In genomic region chr6:34471434-34472110, GRCm38 (mm10) we compare ENCODE assay signal across 16 mouse cellular contexts. TPM values are rescaled to one million over a fixed set of nuclear protein-coding genes. Genes with fewer than 3 reads are reported as not detected.
DNase-seq lines count a peak whose midpoint lies in the region; ATAC-seq and TF ChIP-seq lines count a peak whose summit lies in the region.
"Had no signal": no experiment of that assay in that cellular context is flagged by ENCODE, and none has a peak within 500 bp of the region (broad histone marks: within the 10 kb centered on the region; RNA-seq: fewer than 3 reads in every experiment).

No protein-coding gene starts in this region.

- 59% methylated on average over 12 of the region's 12 CpGs for WGBS in heart, embryonic 10.5 days
- WGBS in bone marrow, adult 2 months: 54% methylated on average over 12 of the region's 12 CpGs

- peak; percentile 92 for DNase-seq in heart, embryonic 10.5 days (ENCODE audit: low spot score)
- DNase-seq in heart, postnatal 14 days: no peak
- peak; percentile 88 for DNase-seq in liver
- no peak for DNase-seq in frontal cortex, postnatal 14 days (ENCODE audit: low spot score in 2 of 2)
- no peak for DNase-seq in left cerebral cortex, postnatal 10 days (ENCODE audit: extremely low spot score in 1 of 2, low spot score in 2 of 2)
- no peak for DNase-seq in layer of hippocampus, adult 8-10 months (ENCODE audit: low spot score in 2 of 2)
- DNase-seq: adrenal gland, adult 8-10 months; layer of hippocampus, adult 9-11 months; lung, postnatal 4 days; midbrain, embryonic 14.5 days; thymus, adult 2 months had no signal

- no peak for TF ChIP-seq POLR2A in bone marrow, adult 2 months (IDR thresholded peaks at IDR 0.05; ENCODE audit: borderline replicate concordance, control insufficient read depth, low read depth, low read length)

- H3K27ac ChIP-seq in heart, embryonic 10.5 days: peak overlapping the region; percentile 67
- peak overlapping the region; percentile 83 for H3K27ac ChIP-seq in bone marrow, adult 2 months (ENCODE audit: control insufficient read depth, insufficient read depth, low read depth, low read length, poor library complexity)
- H3K27ac ChIP-seq: limb, embryonic 13.5 days had no signal

- no peak overlapping the region for H3K4me3 ChIP-seq in heart, embryonic 10.5 days
- H3K4me3 ChIP-seq in bone marrow, adult 2 months (replicated peaks; ENCODE audit: control insufficient read depth, low read depth, low read length): no peak overlapping the region
- H3K4me3 ChIP-seq: limb, embryonic 13.5 days had no signal

- ATAC-seq in megakaryocyte-erythroid progenitor cell, adult 5-6 weeks (replicated peaks; ENCODE audit: low FRiP score, low TSS enrichment, poor library complexity, severe bottlenecking): peak; percentile 64

- no peaks in the 10 kb centered on the region for H3K9me3 ChIP-seq in heart, embryonic 10.5 days
- H3K9me3 ChIP-seq: limb, embryonic 13.5 days had no signal

- no peaks in the 10 kb centered on the region for H3K27me3 ChIP-seq in heart, embryonic 10.5 days (ENCODE audit: insufficient read depth, poor library complexity, severe bottlenecking)
- H3K27me3 ChIP-seq: limb, embryonic 13.5 days had no signal

- peaks cover 6% of the 10 kb centered on the region for H3K4me1 ChIP-seq in heart, embryonic 10.5 days
- no peaks in the 10 kb centered on the region; the same call in 1 of the 2 replicates for H3K4me1 ChIP-seq in bone marrow, adult 2 months (ENCODE audit: control insufficient read depth, insufficient read depth, low read length)

- intact Hi-C loops in heart, postnatal 14 days (cut with DNase I): no loop called here
- intact Hi-C loops in left cerebral cortex, postnatal 10 days (cut with DNase I): no loop called here

- no peak for TF ChIP-seq CTCF in bone marrow, adult 2 months (IDR thresholded peaks at IDR 0.05; ENCODE audit: control insufficient read depth, insufficient read depth, low read length)

- no peaks in the 10 kb centered on the region for H3K36me3 ChIP-seq in heart, embryonic 10.5 days
- H3K36me3 ChIP-seq: limb, embryonic 13.5 days had no signal

RNA-seq across cellular contexts. Expression of gene Bpgm, which starts 4.4 kb away (rescaled TPM):
- 54.3 and 59.3 TPM in 2 replicates for polyA plus RNA-seq in heart, embryonic 10.5 days (2016; fragmentation: Nextera tagmentation; extraction: Ambion mirVana)
- 100 to 1,000 TPM; 122 to 139 TPM for total RNA-seq in heart, postnatal 14 days (2021)
- polyA plus RNA-seq in bone marrow, adult 2 months (2011; ENCODE audit: insufficient read depth, insufficient read length, low replicate concordance, missing spikeins): 201 and 347 TPM in 2 replicates
- 9.2 and 21.2 TPM in 2 replicates for total RNA-seq in megakaryocyte-erythroid progenitor cell, adult 5-6 weeks (2014; fragmentation: Nextera tagmentation)
- 17.1 and 26.4 TPM in 2 replicates for total RNA-seq in megakaryocyte-erythroid progenitor cell, adult 5-6 weeks (2017)
- total RNA-seq in left cerebral cortex, postnatal 10 days (2021): 10 to 100 TPM; 69.5 to 79.9 TPM
- total RNA-seq in layer of hippocampus, adult 8-10 months (2022): 10 to 100 TPM; 63.6 to 68.3 (median 66.9) TPM

RNA-seq across cellular contexts. Expression of gene Akr1b7, which starts 59.4 kb away (rescaled TPM):
- 0.57 TPM in 1 of 2 replicates, not detected in the other for polyA plus RNA-seq in heart, embryonic 10.5 days (2016; fragmentation: Nextera tagmentation; extraction: Ambion mirVana)
- not detected for total RNA-seq in heart, postnatal 14 days (2021)
- polyA plus RNA-seq in bone marrow, adult 2 months (2011; ENCODE audit: insufficient read depth, insufficient read length, low replicate concordance, missing spikeins): 2.4 TPM in 1 of 2 replicates, not detected in the other
- total RNA-seq in megakaryocyte-erythroid progenitor cell, adult 5-6 weeks (2014; fragmentation: Nextera tagmentation): not detected in 2 replicates
- not detected in 2 replicates for total RNA-seq in megakaryocyte-erythroid progenitor cell, adult 5-6 weeks (2017)
- total RNA-seq in left cerebral cortex, postnatal 10 days (2021): not detected
- total RNA-seq in layer of hippocampus, adult 8-10 months (2022): 1 to 10 TPM in 2 of 4 experiments, under 1 TPM in 1, not detected in 1; 0.50 to 1.3 (median 1.1) TPM
- total RNA-seq: hematopoietic stem cell, adult 5-6 weeks had no signal
- polyA plus RNA-seq: limb, embryonic 13.5 days; midbrain, embryonic 14.5 days; neural tube, embryonic 11.5 days had no signal

Comparison
In these comparisons a context has a peak if more than half of its experiments do, and no peak if none do; other contexts are left out.
1. DNase-seq: peak in heart, embryonic 10.5 days (single experiment) and liver (single experiment); none in heart, postnatal 14 days (0 of 2), frontal cortex, postnatal 14 days (0 of 2), left cerebral cortex, postnatal 10 days (0 of 2) and layer of hippocampus, adult 8-10 months (0 of 2).